Mouse (Mus musculus) stomach, postnatal 0 days (tissue): ENCODE measurements around the gene Setx. TPM values are rescaled to one million over a fixed set of nuclear protein-coding genes. Genes with fewer than 3 reads are reported as not detected.
"Not testable (repeated sequence)": the region's sequence is repeated elsewhere in the genome, so short reads cannot be mapped to it uniquely, and the experiment has no call there.

Experiments used
- ATAC-seq: fragments of 200-750 bp; cut with Nextera tagmentation; 2 replicates; pipeline ENCODE4 v1.8.0; 2017; ENCODE audit not compliant: low FRiP score, low TSS enrichment
- DNase-seq: peaks from one replicate; pipeline ENCODE4 v3.0.0-alpha.2; 2016; ENCODE audit warnings: low spot score
- H3K27ac ChIP-seq: fragments of 300-500 bp; sonication (generic); replicated peaks from 2 replicates; pipeline ENCODE4 v1.5.1; 2014; ENCODE audit warnings: mild to moderate bottlenecking, control low read depth
- H3K27me3 ChIP-seq: fragments of 300-500 bp; sonication (generic); 2 replicates; pipeline ENCODE4 v1.6.1; 2014; ENCODE audit warnings: low read length; ENCODE audit not compliant: control insufficient read depth, insufficient read depth
- H3K36me3 ChIP-seq: fragments of 300-500 bp; sonication (generic); 2 replicates; pipeline ENCODE4 v1.6.1; 2014; ENCODE audit warnings: low read length, mixed read lengths; ENCODE audit not compliant: control insufficient read depth, insufficient read depth
- H3K4me1 ChIP-seq: fragments of 300-500 bp; sonication (generic); replicated peaks from 2 replicates; pipeline ENCODE4 v1.6.1; 2014; ENCODE audit warnings: antibody characterized with exemption; ENCODE audit not compliant: control insufficient read depth, insufficient read depth
- H3K4me2 ChIP-seq: fragments of 300-500 bp; sonication (generic); replicated peaks from 2 replicates; pipeline ENCODE4 v1.6.1; 2014; ENCODE audit warnings: low read depth, mild to moderate bottlenecking, control low read depth, moderate library complexity
- H3K4me3 ChIP-seq: fragments of 300-500 bp; sonication (generic); 2 replicates; pipeline ENCODE4 v1.5.1; 2014; ENCODE audit warnings: low read depth, low read length, control low read depth
- H3K9ac ChIP-seq: fragments of 300-500 bp; sonication (generic); 2 replicates; pipeline ENCODE4 v1.6.1; 2014; ENCODE audit warnings: mild to moderate bottlenecking, low read length, control low read depth, mixed read lengths
- H3K9me3 ChIP-seq: fragments of 300-500 bp; sonication (generic); 2 replicates; pipeline ENCODE4 v1.6.1; 2016; ENCODE audit warnings: low read length; ENCODE audit not compliant: control insufficient read depth
- CTCF ChIP-seq: IDR thresholded peaks from 2 replicates; pipeline ENCODE4 v1.5.1; 2016; ENCODE audit warnings: antibody characterized with exemption, low read depth, mild to moderate bottlenecking, moderate library complexity
- EP300 ChIP-seq: optimal IDR thresholded peaks from 2 replicates; pipeline ENCODE3; 2016; ENCODE audit warnings: antibody characterized with exemption
- WGBS: fragments of 180-500 bp; shearing (Covaris S2); extraction: QIAGEN DNeasy Blood & Tissue Kit; methylation state at CpG from one replicate; pipeline ENCODE4 v1.1.7; 2014; 5-methylcytosine and 5-hydroxymethylcytosine counted together
- polyA plus RNA-seq: library from polyadenylated mRNA; unstranded; fragments of >200 nt; fragmentation: Nextera tagmentation; extraction: Ambion mirVana; gene quantifications from 2 replicates; pipeline ENCODE4 v1.2.1, GENCODE M21; 2015

Setx gene
- polyA plus RNA-seq, 1 experiment from 2014 or later: 4.8 TPM

- Histone ChIP-seq H3K9me3 (no peaks in the 10 kb centered on the region), H3K9ac (no peak overlapping the region), H3K4me3 (peak overlapping the region; percentile 4; the same call in 1 of the 2 replicates), H3K4me2 (peak overlapping the region; percentile 36), H3K27me3 (no peaks in the 10 kb centered on the region), H3K27ac (no peak overlapping the region), H3K4me1 (no peaks in the 10 kb centered on the region), H3K36me3 (no peaks in the 10 kb centered on the region)
- TF ChIP-seq CTCF (no peak), EP300 (no peak)
- ATAC-seq (no peak), DNase-seq (no peak)
- WGBS: 63% methylated on average over 7 of the region's 7 CpGs
Observed at GRCm38 (mm10) chr2:29100822-29101534, 23.0 kb upstream of the Setx start.

- ATAC-seq, H3K9ac ChIP-seq, H3K4me3 ChIP-seq, H3K36me3 ChIP-seq, H3K4me2 ChIP-seq, DNase-seq, H3K27ac ChIP-seq, H3K4me1 ChIP-seq, H3K27me3 ChIP-seq, H3K9me3 ChIP-seq: not testable (repeated sequence)
- 70% methylated on average over 10 of the region's 10 CpGs for WGBS
Observed at GRCm38 (mm10) chr2:29102416-29103377, 21.3 kb upstream of the Setx start.

GRCm38 (mm10) chr2:29120969-29121368 is 3.0 kb upstream of the Setx start:
- H3K4me1 ChIP-seq: no peaks in the 10 kb centered on the region
- no peaks in the 10 kb centered on the region for H3K27me3 ChIP-seq
- no peaks in the 10 kb centered on the region for H3K9me3 ChIP-seq
- no peak overlapping the region for H3K4me2 ChIP-seq
- no peak for ATAC-seq
- no peak overlapping the region for H3K9ac ChIP-seq
- no peak overlapping the region for H3K27ac ChIP-seq
- TF ChIP-seq CTCF (no peak), EP300 (no peak)
- no peak for DNase-seq
- no peaks in the 10 kb centered on the region for H3K36me3 ChIP-seq
- no peak overlapping the region for H3K4me3 ChIP-seq

- ATAC-seq (no peak), DNase-seq (no peak)
- WGBS: 75% methylated on average over 3 of the region's 3 CpGs
Observed at GRCm38 (mm10) chr2:29122446-29122845, 1.5 kb upstream of the Setx start.

GRCm38 (mm10) chr2:29124571-29124935 is 572 bp downstream of the Setx start:
- H3K9ac ChIP-seq: peak overlapping the region; percentile 36; the same call in 1 of the 2 replicates
- peak overlapping the region; percentile 36 for H3K27ac ChIP-seq
- no peaks in the 10 kb centered on the region; the same call in 1 of the 2 replicates for H3K36me3 ChIP-seq
- no peak for TF ChIP-seq EP300
- no peak for TF ChIP-seq CTCF
- no peaks in the 10 kb centered on the region for H3K9me3 ChIP-seq
- H3K4me2 ChIP-seq: peak overlapping the region; percentile 74
- peak overlapping the region; percentile 85 for H3K4me3 ChIP-seq
- no peaks in the 10 kb centered on the region for H3K4me1 ChIP-seq
- under 1% methylated on average over 20 of the region's 24 CpGs for WGBS
- DNase-seq: no peak
- H3K27me3 ChIP-seq: no peaks in the 10 kb centered on the region
- no peak; the same call in 1 of the 2 replicates for ATAC-seq

More at GRCm38 (mm10) chr2:29122446-29122845, 1.5 kb upstream of the Setx start:
- Histone ChIP-seq H3K4me2 (no peak overlapping the region), H3K27me3 (no peaks in the 10 kb centered on the region), H3K9ac (no peak overlapping the region), H3K36me3 (no peaks in the 10 kb centered on the region), H3K9me3 (no peaks in the 10 kb centered on the region), H3K27ac (no peak overlapping the region), H3K4me3 (no peak overlapping the region), H3K4me1 (no peaks in the 10 kb centered on the region)
- TF ChIP-seq EP300: no peak
- TF ChIP-seq CTCF: no peak
